Mouse (Mus musculus) adrenal gland, postnatal 4 days (tissue): ENCODE data around the gene Tnrc6b. TPM values are rescaled to one million over a fixed set of nuclear protein-coding genes. Genes with fewer than 3 reads are reported as not detected.

ENCODE experiments used
- DNase-seq, 2 experiments: peaks; one replicate each; pipeline ENCODE4 v3.0.0; 2021 to 2022; ENCODE audit warnings: low spot score in 2 of 2, mixed read lengths in 2 of 2
- total RNA-seq, 2 experiments: library from RNA; stranded (reverse); gene quantifications; 2 replicates each; pipeline ENCODE4 v1.2.3; 2021

Gene Tnrc6b
- total RNA-seq, 2 experiments from 2014 or later, result 74.2 to 74.3 TPM

DNA sequence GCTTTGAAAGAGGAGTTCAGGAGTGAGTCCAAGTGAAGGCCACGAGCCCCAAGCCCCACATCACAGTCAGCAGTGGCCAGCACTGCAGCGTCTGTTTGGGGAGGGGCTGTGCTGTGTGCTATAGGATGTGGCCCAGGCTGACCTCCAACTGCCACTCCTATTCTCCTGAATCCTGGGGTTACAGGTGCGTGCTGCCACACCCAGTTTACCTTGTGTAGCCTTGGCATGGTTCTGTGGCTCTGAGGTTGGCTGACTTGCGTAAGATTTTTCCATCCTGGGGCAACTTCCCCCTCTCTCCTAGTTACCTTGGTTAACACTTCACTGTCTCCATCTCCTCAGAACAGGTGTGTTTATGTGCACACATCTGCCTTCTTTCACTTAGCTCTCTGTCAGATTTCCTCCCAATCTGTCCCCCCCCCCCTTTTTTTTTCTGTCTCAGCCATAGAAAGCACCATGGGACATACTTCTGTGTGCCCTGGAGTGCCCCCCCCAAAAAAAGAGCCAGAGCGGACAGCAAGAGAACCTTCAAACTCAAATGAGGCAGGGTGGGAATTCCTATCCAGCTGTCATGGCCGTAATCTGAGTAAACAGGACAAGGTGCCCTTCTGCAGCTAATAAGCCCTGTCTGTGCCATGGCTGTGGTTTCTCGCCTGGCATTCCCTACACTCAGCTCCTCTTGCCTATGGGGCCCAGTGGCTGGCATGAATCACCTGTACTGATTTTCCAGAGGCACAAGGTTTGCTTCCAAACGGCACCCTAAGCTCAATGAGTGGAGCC, 9.4 kb upstream of the Tnrc6b start:
- no peak for DNase-seq

- no peak for DNase-seq
Observed at GRCm38 (mm10) chr15:80702910-80703309, 8.2 kb upstream of the Tnrc6b start.

DNA sequence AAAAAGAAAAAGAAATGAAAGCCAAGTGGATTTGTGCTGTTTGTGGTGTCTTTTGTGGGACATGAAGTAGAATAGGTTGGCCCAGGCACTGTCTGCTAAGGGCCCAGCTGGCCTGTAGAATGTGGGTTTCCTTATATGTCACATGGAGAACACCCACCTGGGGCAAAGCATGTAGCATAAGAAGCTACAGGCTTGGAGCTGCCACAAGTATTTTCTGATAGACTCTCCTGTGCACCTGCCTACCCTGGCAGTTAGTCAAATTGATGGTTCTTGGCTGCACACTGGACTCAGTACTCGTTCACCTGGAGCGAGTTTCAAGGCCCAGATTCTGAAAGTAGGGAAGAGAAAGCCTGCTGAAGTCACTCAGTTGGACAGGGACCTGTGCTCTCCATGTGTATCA, 7.6 kb upstream of the Tnrc6b start:
- no peak for DNase-seq

- DNase-seq, result peak; percentile 28 to 66
Observed at GRCm38 (mm10) chr15:80704267-80704666, 6.8 kb upstream of the Tnrc6b start.

DNA sequence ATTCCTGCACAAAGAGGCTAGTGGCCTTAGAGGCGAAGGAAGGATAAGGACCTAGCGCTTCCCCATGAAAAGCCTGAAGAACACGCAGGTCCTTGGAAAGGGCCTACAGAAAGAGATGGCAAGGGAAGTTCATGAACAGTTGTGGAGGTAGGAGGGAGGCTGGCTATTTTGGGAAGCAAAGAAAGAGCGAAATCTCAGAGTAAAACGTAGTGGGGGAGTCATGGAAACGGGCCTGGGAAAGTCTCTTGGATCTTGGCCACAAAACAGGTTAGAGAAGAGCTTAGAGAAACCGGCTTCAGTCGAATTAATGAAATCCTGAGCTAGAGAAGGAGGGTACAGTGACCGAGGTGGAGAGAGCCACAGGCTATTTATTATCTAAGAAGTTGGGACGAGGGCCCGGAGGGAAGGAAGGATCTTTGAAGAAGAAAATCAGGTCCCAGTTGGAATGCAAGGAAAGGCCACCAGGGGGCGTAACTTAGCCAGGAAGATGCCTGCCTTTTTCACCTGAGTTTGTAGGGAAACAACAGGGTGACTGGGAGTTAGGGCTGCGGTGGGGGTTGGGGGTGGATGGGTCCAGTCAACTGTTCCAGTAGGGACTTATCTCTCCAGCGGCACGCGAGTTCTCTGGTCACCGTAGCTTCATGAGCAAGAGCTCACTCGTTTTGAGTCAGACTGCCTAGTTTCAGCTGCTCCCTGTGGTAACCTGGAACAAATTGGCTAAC, 5.1 kb upstream of the Tnrc6b start:
- DNase-seq, result peak; percentile 60 to 68

DNA sequence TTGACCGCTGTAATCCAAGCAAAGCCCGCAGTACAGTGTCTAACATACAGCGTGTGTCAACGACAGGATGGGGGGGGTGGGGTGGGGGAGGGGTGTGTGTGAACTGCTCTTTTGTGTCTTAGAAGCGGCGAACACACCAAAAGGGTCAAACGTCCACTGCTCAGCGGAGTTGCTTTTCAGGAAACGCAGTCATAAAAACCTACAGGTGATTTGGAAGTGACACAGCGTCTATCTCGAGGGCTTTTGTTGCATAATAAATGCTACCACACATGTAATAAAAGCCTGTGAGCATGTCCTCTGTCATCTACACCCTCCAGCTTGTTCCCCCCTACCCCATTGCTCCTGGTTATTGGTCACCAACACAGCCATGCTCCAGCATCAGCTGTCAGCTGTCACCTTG, 4.5 kb upstream of the Tnrc6b start:
- no peak for DNase-seq

DNA sequence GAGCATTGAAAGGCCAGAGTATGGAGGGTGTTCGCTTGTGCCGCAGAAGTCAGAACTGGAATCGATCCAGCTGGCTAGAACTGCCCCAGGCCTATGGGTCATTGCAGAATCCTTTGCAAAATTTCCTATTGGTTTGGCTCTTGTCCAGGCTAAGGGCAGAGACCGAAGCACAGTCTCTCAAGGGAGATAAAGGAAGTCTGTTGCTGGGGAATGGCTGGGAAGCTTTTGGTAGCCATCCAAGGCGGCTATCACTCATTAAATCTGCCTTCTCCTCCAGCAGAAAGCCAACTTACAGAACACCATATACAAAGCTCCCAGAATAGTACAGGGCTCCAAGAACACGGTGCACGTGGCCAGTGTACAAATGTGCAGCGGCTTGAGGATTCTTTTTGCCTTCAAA, 4.0 kb upstream of the Tnrc6b start:
- DNase-seq, result peak in 1 of 2 experiments; percentile 49

DNA sequence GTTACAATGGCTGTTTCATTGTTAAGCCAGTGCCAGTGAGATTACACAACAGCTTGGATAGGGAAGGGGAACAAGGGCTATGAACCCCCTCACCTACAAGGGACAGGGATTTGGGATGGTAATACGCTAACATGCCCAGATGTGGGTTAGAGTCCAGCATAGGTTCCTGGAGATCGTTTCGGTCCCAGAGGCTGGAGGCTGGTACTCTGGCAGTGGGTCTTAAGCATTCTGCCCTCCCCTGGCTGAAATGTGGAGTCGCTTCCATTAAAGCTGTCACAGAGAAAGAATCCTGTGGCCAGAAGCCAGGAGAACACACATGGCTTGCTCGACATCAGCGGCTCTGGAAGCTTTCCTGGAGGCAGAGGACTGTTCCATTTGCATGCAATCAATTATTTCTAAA, 1.5 kb upstream of the Tnrc6b start:
- DNase-seq, result no peak

- no peak for DNase-seq
Observed at GRCm38 (mm10) chr15:80710257-80710607, 881 bp upstream of the Tnrc6b start.

DNA sequence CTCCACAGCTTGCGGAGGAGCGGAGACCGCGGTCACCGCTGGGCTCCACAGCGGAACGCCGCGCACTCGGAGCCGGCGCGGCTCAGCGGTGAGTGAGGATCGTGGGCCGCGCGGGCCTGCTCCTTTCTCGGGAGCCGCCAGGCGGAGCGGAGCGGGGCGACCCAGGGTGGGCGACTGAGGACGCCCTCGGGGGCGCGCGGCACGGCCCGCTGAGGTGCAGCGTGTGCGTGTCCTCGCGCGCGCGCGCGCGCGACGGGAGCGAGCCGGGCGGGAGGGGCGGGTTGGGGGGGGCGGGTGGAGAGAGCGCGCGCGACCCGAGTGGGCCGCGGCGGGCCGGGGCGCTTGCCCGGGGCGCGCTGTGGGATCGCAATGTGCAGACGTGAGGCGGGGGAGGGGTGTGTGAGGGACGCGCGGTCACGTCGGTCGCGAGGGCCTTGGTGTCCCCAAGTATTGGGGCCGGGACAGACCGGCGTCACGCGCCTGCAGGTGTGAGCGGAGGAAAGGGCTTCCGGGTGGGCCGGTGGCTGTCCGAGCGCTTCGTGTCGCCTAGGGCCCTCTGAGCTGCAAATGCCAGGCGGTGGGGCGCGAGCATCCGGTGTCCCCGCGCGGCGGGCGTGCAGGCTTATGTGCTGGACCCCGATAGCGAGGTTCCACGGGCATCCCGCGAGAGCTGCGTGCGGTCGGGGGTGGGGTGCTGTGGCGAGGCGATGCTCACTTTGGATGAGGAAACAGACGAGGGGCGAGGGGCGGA, 463 bp downstream of the Tnrc6b start:
- peak in 1 of 2 experiments; percentile 21 for DNase-seq

DNA sequence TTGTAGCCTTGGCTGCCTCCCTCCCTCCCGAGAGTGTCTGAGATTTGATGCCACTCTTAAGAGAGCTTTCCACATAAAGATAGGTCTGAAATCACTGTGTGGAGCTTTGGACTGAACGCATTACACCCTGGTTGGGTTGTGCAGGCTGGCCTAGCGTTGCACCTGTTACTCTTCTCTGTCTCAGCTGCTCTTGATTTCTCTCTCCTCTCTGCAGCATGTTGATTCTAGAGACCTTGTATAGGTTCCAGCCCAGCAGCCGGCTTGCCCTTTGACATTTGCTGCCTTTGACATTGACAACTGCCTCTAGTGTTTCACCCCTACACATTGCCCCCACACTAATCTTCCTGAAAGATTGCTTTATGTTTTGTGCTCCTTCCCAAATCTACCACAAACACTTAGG, 3.2 kb downstream of the Tnrc6b start:
- no peak for DNase-seq

GRCm38 (mm10) chr15:80716631-80717135, 5.6 kb downstream of the Tnrc6b start:
- DNase-seq, result no peak

DNA sequence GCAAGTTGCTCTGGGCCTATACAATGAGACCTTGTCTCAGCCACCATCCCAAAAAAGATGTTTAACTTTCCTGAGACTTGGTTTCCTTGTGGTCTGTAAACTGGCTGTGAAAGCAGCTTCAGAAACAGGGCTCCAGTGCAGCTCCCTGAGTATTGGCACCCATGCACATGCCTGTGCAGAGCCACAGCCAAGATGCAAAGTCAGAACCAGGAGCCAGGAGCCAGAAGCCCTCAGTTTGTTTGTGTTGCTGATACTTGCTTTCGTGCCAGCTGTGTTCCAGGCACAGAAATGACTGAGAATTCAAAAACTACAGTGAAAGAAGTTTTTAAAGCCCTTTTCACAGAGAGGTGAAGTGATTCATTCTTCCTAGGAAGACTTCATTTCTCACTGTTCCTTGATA, 6.3 kb downstream of the Tnrc6b start:
- no peak for DNase-seq

- no peak for DNase-seq
Observed at GRCm38 (mm10) chr15:80720249-80720648, 9.1 kb downstream of the Tnrc6b start.

DNA sequence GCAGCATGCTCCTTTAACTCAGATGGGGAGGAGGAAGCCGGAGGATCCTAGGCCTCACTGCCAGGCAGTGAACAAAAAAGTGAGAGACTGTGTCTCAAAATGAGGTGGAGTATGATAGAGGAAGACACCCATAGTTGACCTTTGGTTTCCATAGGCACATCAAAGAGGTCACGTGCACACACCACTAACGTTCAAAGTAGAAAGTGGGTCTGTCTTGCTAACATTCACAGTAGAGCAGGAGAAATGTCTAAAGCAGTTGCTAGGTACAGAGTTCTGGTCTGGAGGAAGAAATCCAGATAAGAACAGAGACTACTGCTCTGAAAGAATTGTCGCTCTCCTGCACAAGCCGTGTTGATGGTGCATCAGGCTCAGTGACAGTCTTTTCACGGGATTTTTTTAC, 10.7 kb downstream of the Tnrc6b start:
- no peak for DNase-seq

DNA sequence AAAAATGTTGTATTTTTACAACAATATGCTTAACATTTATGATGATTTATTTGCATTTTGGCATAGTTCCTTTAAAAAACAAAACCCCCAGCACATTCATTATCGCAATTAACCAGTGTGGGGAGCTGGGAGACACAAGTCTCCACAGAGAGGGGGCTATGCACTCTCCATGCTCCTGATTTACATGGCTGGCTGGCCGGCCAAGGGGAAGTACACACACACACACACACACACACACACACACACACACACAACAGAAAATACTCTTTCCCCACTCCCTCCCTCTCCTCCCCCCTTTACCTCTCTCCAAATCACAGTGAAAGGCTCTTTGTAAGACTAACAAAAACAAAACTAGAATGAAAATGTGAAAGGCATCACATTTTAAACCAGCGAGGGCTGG, 11.3 kb downstream of the Tnrc6b start:
- DNase-seq, result no peak

GRCm38 (mm10) chr15:80729477-80729876, 18.4 kb downstream of the Tnrc6b start:
- DNase-seq, result no peak

DNA sequence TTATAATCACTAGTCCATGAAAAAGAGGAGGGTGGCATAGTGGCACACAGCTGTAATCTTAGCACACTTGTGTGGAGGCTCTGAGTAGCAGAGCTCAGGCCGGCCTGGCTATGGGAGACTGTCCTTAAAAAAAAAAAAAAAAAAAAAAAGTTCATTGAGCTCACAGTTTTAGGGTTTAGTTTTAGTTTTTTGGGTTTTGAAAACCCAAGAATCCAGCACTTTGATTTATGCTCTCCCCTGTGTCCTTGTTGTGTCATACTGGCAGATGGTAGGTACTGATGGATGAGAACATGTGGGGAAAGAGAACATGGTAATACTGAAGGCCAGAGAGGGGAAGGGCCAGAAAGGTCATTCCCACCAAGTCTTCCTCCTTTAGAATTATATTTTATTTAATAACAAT, 19.9 kb downstream of the Tnrc6b start:
- no peak for DNase-seq

GRCm38 (mm10) chr15:80731511-80731910, 20.4 kb downstream of the Tnrc6b start:
- DNase-seq, result no peak

GRCm38 (mm10) chr15:80732266-80733030, 21.3 kb downstream of the Tnrc6b start:
- DNase-seq, result no peak

- DNase-seq, result no peak
Observed at GRCm38 (mm10) chr15:80735300-80735699, 24.2 kb downstream of the Tnrc6b start.
